ENCODE assay signal across 19 mouse cellular contexts in the genomic region with DNA sequence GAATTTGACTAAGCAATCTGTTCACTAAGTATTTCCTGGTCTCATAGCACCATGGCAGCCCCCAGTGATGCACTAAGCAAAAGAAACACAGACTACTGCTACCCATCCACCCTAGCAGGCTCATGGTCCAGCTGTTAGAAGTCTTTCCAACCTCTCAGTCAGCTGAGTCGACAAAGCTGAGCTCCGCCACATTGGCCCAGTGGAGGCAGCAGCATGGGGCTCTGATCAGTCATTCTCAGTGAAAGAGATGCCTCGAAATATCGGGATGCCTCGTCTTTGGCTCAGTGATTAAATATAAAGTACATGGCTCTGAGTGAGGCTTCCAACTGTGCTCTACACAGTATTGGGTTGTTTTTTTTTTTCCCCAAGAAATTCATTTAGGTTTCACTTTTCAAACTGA.
DNase-seq lines count a peak whose midpoint lies in the region; ATAC-seq lines count a peak whose summit lies in the region.
"Had no signal": no experiment of that assay in that cellular context is flagged by ENCODE, and none has a peak within 500 bp of the region (broad histone marks: within the 10 kb centered on the region; RNA-seq: fewer than 3 reads in every experiment).

No protein-coding gene starts in this region.

- no peak overlapping the region for H3K4me3 ChIP-seq in hindbrain, embryonic 13.5 days
- H3K4me3 ChIP-seq in hindbrain, embryonic 11.5 days (ENCODE audit: low read depth, low read length), result no peak overlapping the region
- no peak overlapping the region for H3K4me3 ChIP-seq in lung, embryonic 15.5 days
- no peak overlapping the region for H3K4me3 ChIP-seq in forebrain, embryonic 16.5 days (replicated peaks; ENCODE audit: low read length)
- H3K4me3 ChIP-seq: embryonic facial prominence, embryonic 12.5 days; erythroblast, embryonic 14.5 days; midbrain, embryonic 12.5 days had no signal

- ATAC-seq in hindbrain, embryonic 13.5 days (ENCODE audit: low FRiP score), result no peak
- ATAC-seq in hindbrain, embryonic 11.5 days (ENCODE audit: low FRiP score), result no peak
- ATAC-seq in lung, embryonic 15.5 days (ENCODE audit: borderline replicate concordance, extremely low read depth, low FRiP score, low TSS enrichment), result no peak
- peak; percentile 43 for ATAC-seq in forebrain, embryonic 16.5 days

- H3K9me3 ChIP-seq in hindbrain, embryonic 13.5 days, result no peaks in the 10 kb centered on the region
- no peaks in the 10 kb centered on the region for H3K9me3 ChIP-seq in hindbrain, embryonic 11.5 days (ENCODE audit: control insufficient read depth, low read length)
- H3K9me3 ChIP-seq in lung, embryonic 15.5 days, result no peaks in the 10 kb centered on the region
- no peaks in the 10 kb centered on the region for H3K9me3 ChIP-seq in forebrain, embryonic 16.5 days (ENCODE audit: control insufficient read depth, low read length)
- H3K9me3 ChIP-seq: embryonic facial prominence, embryonic 12.5 days; midbrain, embryonic 12.5 days had no signal

- H3K4me1 ChIP-seq in hindbrain, embryonic 13.5 days (replicated peaks), result peaks cover 15% of the 10 kb centered on the region
- H3K4me1 ChIP-seq in hindbrain, embryonic 11.5 days (replicated peaks; ENCODE audit: control insufficient read depth, insufficient read depth, low read length), result no peaks in the 10 kb centered on the region
- no peaks in the 10 kb centered on the region for H3K4me1 ChIP-seq in lung, embryonic 15.5 days
- H3K4me1 ChIP-seq in forebrain, embryonic 16.5 days (replicated peaks; ENCODE audit: control insufficient read depth, insufficient read depth, low read length), result peaks cover 5% of the 10 kb centered on the region; the same call in 1 of the 2 replicates
- H3K4me1 ChIP-seq: embryonic facial prominence, embryonic 12.5 days had no signal

- no peak overlapping the region for H3K4me2 ChIP-seq in hindbrain, embryonic 13.5 days
- no peak overlapping the region for H3K4me2 ChIP-seq in hindbrain, embryonic 11.5 days (replicated peaks; ENCODE audit: low read depth, low read length)
- H3K4me2 ChIP-seq in lung, embryonic 15.5 days, result 0 out of 2 replicates have a peak overlapping the region, but pooled peaks have one; percentile 3
- no peak overlapping the region for H3K4me2 ChIP-seq in forebrain, embryonic 16.5 days (ENCODE audit: low read length)
- H3K4me2 ChIP-seq: embryonic facial prominence, embryonic 12.5 days; liver, embryonic 11.5 days; midbrain, embryonic 12.5 days had no signal

- H3K9ac ChIP-seq in hindbrain, embryonic 13.5 days, result no peak overlapping the region
- no peak overlapping the region for H3K9ac ChIP-seq in hindbrain, embryonic 11.5 days (ENCODE audit: low read depth, low read length)
- H3K9ac ChIP-seq in lung, embryonic 15.5 days, result no peak overlapping the region
- no peak overlapping the region for H3K9ac ChIP-seq in forebrain, embryonic 16.5 days (replicated peaks; ENCODE audit: low read depth, low read length)
- H3K9ac ChIP-seq: embryonic facial prominence, embryonic 12.5 days; midbrain, embryonic 12.5 days had no signal

- no peaks in the 10 kb centered on the region for H3K27me3 ChIP-seq in hindbrain, embryonic 13.5 days
- H3K27me3 ChIP-seq in hindbrain, embryonic 11.5 days (ENCODE audit: control insufficient read depth, insufficient read depth, low read length), result no peaks in the 10 kb centered on the region
- H3K27me3 ChIP-seq in lung, embryonic 15.5 days, result no peaks in the 10 kb centered on the region
- H3K27me3 ChIP-seq in forebrain, embryonic 16.5 days (replicated peaks; ENCODE audit: control insufficient read depth, insufficient read depth, low read length), result no peaks in the 10 kb centered on the region
- H3K27me3 ChIP-seq: embryonic facial prominence, embryonic 12.5 days; midbrain, embryonic 12.5 days had no signal

- peak overlapping the region; percentile 25; the same call in 1 of the 2 replicates for H3K27ac ChIP-seq in hindbrain, embryonic 13.5 days
- H3K27ac ChIP-seq in hindbrain, embryonic 11.5 days (ENCODE audit: low read depth, low read length), result no peak overlapping the region
- no peak overlapping the region; the same call in 1 of the 2 replicates for H3K27ac ChIP-seq in lung, embryonic 15.5 days
- H3K27ac ChIP-seq in forebrain, embryonic 16.5 days (ENCODE audit: low read length), result peak overlapping the region; percentile 6; the same call in 1 of the 2 replicates
- H3K27ac ChIP-seq: embryonic facial prominence, embryonic 12.5 days; kidney, postnatal 0 days; macrophage; midbrain, embryonic 12.5 days; stomach, postnatal 0 days had no signal

- H3K36me3 ChIP-seq in hindbrain, embryonic 13.5 days, result no peaks in the 10 kb centered on the region
- H3K36me3 ChIP-seq in hindbrain, embryonic 11.5 days (ENCODE audit: control insufficient read depth, insufficient read depth, low read length), result no peaks in the 10 kb centered on the region
- no peaks in the 10 kb centered on the region for H3K36me3 ChIP-seq in lung, embryonic 15.5 days
- H3K36me3 ChIP-seq in forebrain, embryonic 16.5 days (ENCODE audit: control insufficient read depth, insufficient read depth), result no peaks in the 10 kb centered on the region
- H3K36me3 ChIP-seq: embryonic facial prominence, embryonic 12.5 days; midbrain, embryonic 12.5 days had no signal

- no peak for DNase-seq in hindbrain, embryonic 11.5 days (ENCODE audit: low spot score)
- DNase-seq in lung, postnatal 4 days, result no peak
- DNase-seq in Muller cell, postnatal 12 days (ENCODE audit: inconsistent ontology term), result peak; percentile 52
- DNase-seq in kidney, adult 11 months, result no peak
- DNase-seq: adrenal gland, adult 2 months; cerebellum, adult 9-10 months; gastrocnemius, postnatal 25 days; kidney, adult 18-20 months; lung, adult 18-20 months had no signal

- 47% methylated on average over 5 of the region's 5 CpGs for WGBS in hindbrain, embryonic 13.5 days
- 50% methylated on average over 5 of the region's 5 CpGs for WGBS in hindbrain, embryonic 11.5 days
- 52% methylated on average over 5 of the region's 5 CpGs for WGBS in lung, embryonic 15.5 days
- WGBS in forebrain, embryonic 16.5 days, result 59% methylated on average over 5 of the region's 5 CpGs

Comparison
In these comparisons a context has a peak if more than half of its experiments do, and no peak if none do; other contexts are left out.
1. H3K27ac ChIP-seq: peak in hindbrain, embryonic 13.5 days (single experiment) and forebrain, embryonic 16.5 days (single experiment); none in hindbrain, embryonic 11.5 days (single experiment) and lung, embryonic 15.5 days (single experiment).